Mouse (Mus musculus) kidney, adult 8-10 months (tissue): Measurements from ENCODE around the gene Slc6a14.

Experiments used
- DNase-seq, 2 experiments: peaks; one replicate each; pipeline ENCODE4 v3.0.0; 2022

Gene Slc6a14

GRCm38 (mm10) chrX:21714829-21715228 lies at the start of gene Slc6a14:
Slc6a14 (plus strand) TSS chrX:21714896.
- DNase-seq = no peak

GRCm38 (mm10) chrX:21670896-21671295 lies 43.8 kb upstream of the Slc6a14 start:
- DNase-seq = no peak

- no peak for DNase-seq
Observed at GRCm38 (mm10) chrX:21695220-21695619, 19.5 kb upstream of the Slc6a14 start.

- DNase-seq = no peak
Observed at GRCm38 (mm10) chrX:21695687-21696086, 19.0 kb upstream of the Slc6a14 start.

- DNase-seq = no peak
Observed at GRCm38 (mm10) chrX:21701646-21702045, 13.1 kb upstream of the Slc6a14 start.

- no peak for DNase-seq
Observed at GRCm38 (mm10) chrX:21704470-21704869, 10.2 kb upstream of the Slc6a14 start.

- DNase-seq = no peak
Observed at GRCm38 (mm10) chrX:21715293-21715692, 597 bp downstream of the Slc6a14 start.

- DNase-seq = no peak
Observed at GRCm38 (mm10) chrX:21716885-21717284, 2.2 kb downstream of the Slc6a14 start.

- DNase-seq = no peak
Observed at GRCm38 (mm10) chrX:21744997-21745396, 30.3 kb downstream of the Slc6a14 start, which contains the start of gene Gm28269. Gm28269 (minus strand) TSS chrX:21745097.
